Mouse (Mus musculus): ENCODE measurements around the gene Ifna9.
"Not testable (repeated sequence)": the region's sequence is repeated elsewhere in the genome, so short reads cannot be mapped to it uniquely, and the experiment has no call there.

Ifna9 gene

GRCm38 (mm10) chr4:88592285-88592684, at the start of gene Ifna9:
Gene Ifna9 (minus strand): TSS chr4:88592385.
- DNase-seq (ENCODE audit: low spot score), result no peak

GRCm38 (mm10) chr4:88641077-88641831, 49.1 kb upstream of the Ifna9 start:
- DNase-seq (ENCODE audit: low spot score), result peak; percentile 93

- DNase-seq (ENCODE audit: low spot score), result no peak
Measured at GRCm38 (mm10) chr4:88640704-88641076, 48.5 kb upstream of the Ifna9 start.

- DNase-seq (ENCODE audit: low spot score), result no peak
Measured at GRCm38 (mm10) chr4:88634311-88634710, 42.1 kb upstream of the Ifna9 start, which contains the start of gene C87499. Gene C87499 (minus strand): TSS chr4:88634411.

- no peak for DNase-seq (ENCODE audit: low spot score)
Measured at GRCm38 (mm10) chr4:88603276-88603675, 11.1 kb upstream of the Ifna9 start, which contains the start of gene Ifna12. Gene Ifna12 (minus strand): TSS chr4:88603376.

GRCm38 (mm10) chr4:88571698-88572097, 20.5 kb downstream of the Ifna9 start, which contains the start of gene Ifna14:
Gene Ifna14 (minus strand): TSS chr4:88571798.
- no peak for DNase-seq (ENCODE audit: low spot score)

GRCm38 (mm10) chr4:88561791-88562190, 30.4 kb downstream of the Ifna9 start:
- no peak for DNase-seq (ENCODE audit: low spot score)

- DNase-seq (ENCODE audit: low spot score), result not testable (repeated sequence)
Measured at GRCm38 (mm10) chr4:88558145-88558544, 34.0 kb downstream of the Ifna9 start, which contains the start of gene Ifna15. Gene Ifna15 (minus strand): TSS chr4:88558245.

- peak; percentile 87 for DNase-seq (ENCODE audit: low spot score)
Measured at GRCm38 (mm10) chr4:88550161-88550945, 41.8 kb downstream of the Ifna9 start.

- no peak for DNase-seq (ENCODE audit: low spot score)
Measured at GRCm38 (mm10) chr4:88547986-88548385, 44.2 kb downstream of the Ifna9 start.

- DNase-seq (ENCODE audit: low spot score), result peak; percentile 72
Measured at GRCm38 (mm10) chr4:88543649-88544234, 48.4 kb downstream of the Ifna9 start.
